Mouse (Mus musculus): ENCODE results near the gene Shroom3. TPM values are rescaled to one million over a fixed set of nuclear protein-coding genes. Genes with fewer than 3 reads are reported as not detected.

The Shroom3 gene
- total and polyA plus RNA-seq, 3 experiments = 0.04 to 0.11 TPM; not detected in 1

DNA sequence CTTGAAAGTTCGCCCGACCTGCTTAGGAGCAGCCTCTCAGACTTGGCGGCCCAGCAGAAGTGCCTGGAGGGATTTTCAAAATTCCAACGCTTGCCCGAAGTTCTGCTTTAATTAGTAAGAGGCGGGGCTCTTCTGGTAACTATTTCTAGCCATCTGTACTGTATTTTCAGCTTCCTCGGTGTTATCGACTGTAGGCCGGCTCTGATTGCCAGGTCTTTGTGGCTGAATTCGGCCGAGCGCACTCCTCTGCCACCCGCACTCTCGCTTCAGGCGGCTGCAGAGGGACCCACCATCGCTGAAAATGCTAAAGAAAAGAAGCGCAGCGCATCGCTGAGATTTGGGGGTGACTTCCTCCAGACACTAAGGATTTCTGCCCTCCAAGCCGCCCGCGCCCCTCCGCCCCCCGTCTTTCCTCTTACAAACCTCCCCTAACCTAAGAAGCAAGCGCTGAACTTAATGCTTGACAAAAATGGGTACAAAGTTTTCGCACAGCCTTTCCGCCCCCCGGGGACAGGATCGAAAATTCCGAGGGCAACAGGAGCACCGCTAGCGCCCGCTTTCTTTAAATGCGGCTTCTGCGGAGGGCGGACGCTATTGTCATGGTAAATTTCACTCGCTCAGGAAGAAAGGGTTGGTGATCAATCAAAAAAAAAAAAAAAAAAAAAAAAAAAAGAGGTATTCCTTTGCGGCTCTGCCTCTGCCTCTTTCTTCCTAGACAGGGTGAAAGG is 450 bp upstream of the Shroom3 start:
- in situ Hi-C loops (cut with MboI; ENCODE audit: low pct_ligation_motif_present, low pct_unique_long_range_greater_than_20kb, low sequenced_read_pairs) = no loop called here
- Histone ChIP-seq H3K4me1 (ENCODE audit: control insufficient read depth in 1 of 2, insufficient read depth in 2 of 2) (peaks cover 1 to 7% of the 10 kb centered on the region in 2 experiments; a peak in 3 of 4 replicates), H3K27ac (ENCODE audit: insufficient read depth, low read depth) (no peak overlapping the region), H3K9me3 (replicated peaks; ENCODE audit: low read length) (no peaks in the 10 kb centered on the region), H3K4me3 (replicated peaks in 1 of 3; ENCODE audit: low read depth in 2 of 3, low read length in 2 of 3, poor library complexity in 1 of 3) (no peak overlapping the region), H3K4me2 (ENCODE audit: insufficient read depth, low read depth, poor library complexity, severe bottlenecking) (no peak overlapping the region), H3K27me3 (replicated peaks) (no peaks in the 10 kb centered on the region), H3K36me3 (replicated peaks in 1 of 2; ENCODE audit: control insufficient read depth in 1 of 2, insufficient read depth in 1 of 2, low read length in 1 of 2) (no peaks in the 10 kb centered on the region), H3K9ac (ENCODE audit: insufficient read depth, low read depth) (no peak overlapping the region), H3K79me2 (replicated peaks; ENCODE audit: control insufficient read depth, extremely low read depth, insufficient read depth, poor library complexity, severe bottlenecking) (no peaks in the 10 kb centered on the region)
- no peak for TF ChIP-seq USF1 (IDR thresholded peaks at IDR 0.05; ENCODE audit: low read depth, low read length)
- no peak for TF ChIP-seq CHD1 (IDR thresholded peaks at IDR 0.05; ENCODE audit: low read depth, low read length)
- dilution Hi-C loops (cut with MboI; ENCODE audit: extremely low pct_ligation_motif_present, extremely low pct_unique_long_range_greater_than_20kb, low sequenced_read_pairs) = no loop called here
- no peak for DNase-seq (ENCODE audit: extremely low read depth)

DNA sequence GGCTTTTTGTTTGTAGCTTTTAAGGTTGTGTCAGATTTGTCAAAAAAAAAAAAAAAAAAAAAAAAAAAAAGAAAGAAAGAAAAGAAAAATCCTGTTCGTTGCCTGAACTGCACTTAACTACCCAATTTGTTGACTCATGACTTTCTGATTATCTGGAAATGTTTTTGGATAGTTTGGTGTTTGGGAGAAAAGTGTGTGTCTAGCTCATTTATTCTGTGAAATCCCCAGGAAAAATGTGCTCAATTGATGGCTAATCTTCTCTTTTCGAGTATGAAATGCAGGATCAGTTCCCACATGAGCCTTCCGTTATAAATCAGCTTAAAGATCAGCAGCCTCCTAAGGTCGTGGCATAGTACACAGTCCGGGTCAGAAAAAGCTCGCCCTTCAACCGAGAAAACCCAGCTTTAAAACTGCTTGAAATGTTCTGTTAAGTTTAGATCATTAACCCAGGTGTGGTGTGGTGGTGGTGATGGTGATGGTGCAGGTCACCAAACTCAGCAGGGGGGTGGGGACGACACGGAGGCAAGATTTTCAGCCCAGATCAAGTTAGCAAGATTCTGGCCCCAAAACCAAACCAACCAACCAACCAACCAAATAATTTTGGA is 738 bp downstream of the Shroom3 start:
- no peak overlapping the region for H3K9ac ChIP-seq (ENCODE audit: insufficient read depth, low read depth)
- no peak overlapping the region for H3K4me3 ChIP-seq (replicated peaks in 1 of 3; ENCODE audit: low read depth in 2 of 3, low read length in 2 of 3, poor library complexity in 1 of 3)
- no peak overlapping the region for H3K27ac ChIP-seq (ENCODE audit: insufficient read depth, low read depth)
- H3K9me3 ChIP-seq (replicated peaks; ENCODE audit: low read length) = no peaks in the 10 kb centered on the region
- peaks cover 7 to 19% of the 10 kb centered on the region in 2 experiments for H3K4me1 ChIP-seq (ENCODE audit: control insufficient read depth in 1 of 2, insufficient read depth in 2 of 2)
- DNase-seq (ENCODE audit: extremely low read depth) = no peak
- no peaks in the 10 kb centered on the region for H3K36me3 ChIP-seq (replicated peaks in 1 of 2; ENCODE audit: control insufficient read depth in 1 of 2, insufficient read depth in 1 of 2, low read length in 1 of 2)
- H3K79me2 ChIP-seq (replicated peaks; ENCODE audit: control insufficient read depth, extremely low read depth, insufficient read depth, poor library complexity, severe bottlenecking) = no peaks in the 10 kb centered on the region
- dilution Hi-C loops (cut with MboI; ENCODE audit: extremely low pct_ligation_motif_present, extremely low pct_unique_long_range_greater_than_20kb, low sequenced_read_pairs) = no loop called here
- no peak overlapping the region for H3K4me2 ChIP-seq (ENCODE audit: insufficient read depth, low read depth, poor library complexity, severe bottlenecking)
- H3K27me3 ChIP-seq (replicated peaks) = no peaks in the 10 kb centered on the region
- in situ Hi-C loops (cut with MboI; ENCODE audit: low pct_ligation_motif_present, low pct_unique_long_range_greater_than_20kb, low sequenced_read_pairs) = no loop called here
- TF ChIP-seq NRF1 (IDR thresholded peaks at IDR 0.05; ENCODE audit: low read depth, low read length) (no peak), MEF2A (IDR thresholded peaks at IDR 0.05; ENCODE audit: borderline replicate concordance, low read depth, low read length) (no peak), EP300 (IDR thresholded peaks at IDR 0.05; ENCODE audit: low read length) (no peak), ZMIZ1 (IDR thresholded peaks at IDR 0.05; ENCODE audit: low read depth, low read length) (no peak), KAT2A (IDR thresholded peaks at IDR 0.05; ENCODE audit: insufficient replicate concordance, low read length) (no peak), JUND (conservative IDR thresholded peaks at IDR 0.05; ENCODE audit: low read depth, low read length) (no peak), BHLHE40 (IDR thresholded peaks at IDR 0.05; ENCODE audit: low read depth, low read length) (no peak), ZNF384 (IDR thresholded peaks at IDR 0.05; ENCODE audit: low read depth, low read length) (no peak), SMC3 (IDR thresholded peaks at IDR 0.05; ENCODE audit: low read depth, low read length) (no peak), TBP (conservative IDR thresholded peaks at IDR 0.05; ENCODE audit: low read depth, low read length) (no peak), CHD2 (IDR thresholded peaks at IDR 0.05; ENCODE audit: low read length) (no peak), MAZ (IDR thresholded peaks at IDR 0.05; ENCODE audit: low read depth, low read length) (no peak), ZC3H11A (IDR thresholded peaks at IDR 0.05; ENCODE audit: low read depth, low read length) (no peak), IRF4 (IDR thresholded peaks at IDR 0.05; ENCODE audit: low read depth, low read length) (no peak), PAX5 (IDR thresholded peaks at IDR 0.05; ENCODE audit: low read length) (no peak)
